Mouse (Mus musculus): ENCODE measurements around the gene Sesn1. TPM values are rescaled to one million over a fixed set of nuclear protein-coding genes. Genes with fewer than 3 reads are reported as not detected.
"Not testable (repeated sequence)": the region's sequence is repeated elsewhere in the genome, so short reads cannot be mapped to it uniquely, and the experiment has no call there.

The Sesn1 gene
- total RNA-seq (2022), result 10 to 100 TPM; 12.7 to 32.8 (median 20.0) TPM

DNA sequence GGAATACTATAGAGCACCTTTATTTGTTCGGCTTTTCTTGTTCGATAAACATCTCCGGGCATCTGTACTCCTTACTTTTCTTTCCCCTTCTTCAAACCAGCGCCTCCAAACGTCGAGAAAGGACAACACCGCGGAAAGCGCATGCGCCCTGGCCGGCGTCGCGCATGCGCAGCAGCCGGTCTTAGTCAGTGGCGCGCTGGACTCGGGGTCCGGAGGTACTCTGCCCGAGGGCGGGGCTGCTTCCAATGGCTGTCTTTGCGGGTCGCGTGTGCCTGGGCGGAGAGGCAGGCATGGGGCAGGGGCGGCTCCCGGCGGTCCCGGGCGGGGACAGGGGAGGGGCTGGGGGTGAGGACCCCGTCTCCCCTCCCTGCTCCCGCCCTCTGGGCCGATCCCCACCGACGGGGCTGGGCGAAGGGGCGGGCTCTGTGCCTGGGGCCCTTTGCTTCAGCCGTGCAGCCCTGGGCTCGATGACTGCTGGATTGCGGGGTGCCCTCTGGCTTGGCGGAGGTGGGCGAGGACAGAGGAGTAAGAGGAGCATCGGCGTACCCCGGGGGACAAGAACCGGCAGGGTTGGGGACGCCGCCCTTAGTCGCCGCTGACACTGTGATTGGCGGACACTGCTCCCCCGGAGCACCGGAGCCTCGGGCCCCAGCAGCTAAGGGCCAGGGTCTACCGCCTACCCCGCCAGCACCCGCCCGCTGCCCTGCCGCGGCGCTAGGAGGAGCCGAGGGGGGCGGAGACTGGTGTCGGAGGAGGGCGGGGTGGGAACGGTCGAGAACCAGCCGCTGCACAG, at the start of gene Sesn1, which contains the start of gene Cep57l1:
Sesn1 (plus strand) TSS at position 165 of the 793 bp plus-strand sequence.
Cep57l1 (minus strand) TSS at position 101 of the 793 bp plus-strand sequence.
- peak; percentile 80 to 86 for DNase-seq (ENCODE audit: low spot score in 2 of 2)

- DNase-seq (ENCODE audit: low spot score in 2 of 2), result no peak
These were observed 48.9 kb upstream of the Sesn1 start for GRCm38 (mm10) chr10:41760866-41761265.

DNA sequence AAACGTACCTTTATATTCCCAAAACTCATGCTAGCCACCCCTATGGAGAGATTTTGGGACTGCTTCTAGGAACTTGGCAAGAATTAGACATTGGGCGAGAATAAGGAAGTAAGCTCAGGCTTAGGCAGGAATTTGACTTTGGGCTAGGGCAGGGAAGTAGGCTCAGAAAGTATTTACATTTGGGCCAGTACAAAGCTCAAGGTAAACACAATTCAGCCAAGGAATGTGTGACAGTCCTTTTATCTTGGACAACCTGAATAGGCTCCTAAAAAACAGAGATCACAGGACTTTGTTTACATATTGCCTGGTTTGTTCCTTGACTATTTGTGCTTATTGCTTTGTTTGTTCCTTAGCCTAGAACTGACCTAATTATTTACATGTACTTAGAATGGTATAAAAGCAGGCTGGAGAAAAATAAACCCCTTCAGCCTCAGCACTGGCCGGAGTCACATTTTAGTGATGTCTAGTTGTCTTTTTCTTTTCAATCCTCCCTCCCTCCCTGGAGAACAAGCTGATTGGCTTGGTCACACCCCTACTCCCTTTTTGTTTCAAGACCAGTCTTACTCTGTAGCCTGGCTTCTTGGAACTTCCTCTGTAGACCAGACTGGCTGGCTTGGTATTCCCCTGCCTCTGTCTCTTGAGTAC, 45.9 kb upstream of the Sesn1 start:
- no peak for DNase-seq (ENCODE audit: low spot score in 2 of 2)

GRCm38 (mm10) chr10:41765586-41765985, 44.1 kb upstream of the Sesn1 start:
- no peak for DNase-seq (ENCODE audit: low spot score in 2 of 2)

DNA sequence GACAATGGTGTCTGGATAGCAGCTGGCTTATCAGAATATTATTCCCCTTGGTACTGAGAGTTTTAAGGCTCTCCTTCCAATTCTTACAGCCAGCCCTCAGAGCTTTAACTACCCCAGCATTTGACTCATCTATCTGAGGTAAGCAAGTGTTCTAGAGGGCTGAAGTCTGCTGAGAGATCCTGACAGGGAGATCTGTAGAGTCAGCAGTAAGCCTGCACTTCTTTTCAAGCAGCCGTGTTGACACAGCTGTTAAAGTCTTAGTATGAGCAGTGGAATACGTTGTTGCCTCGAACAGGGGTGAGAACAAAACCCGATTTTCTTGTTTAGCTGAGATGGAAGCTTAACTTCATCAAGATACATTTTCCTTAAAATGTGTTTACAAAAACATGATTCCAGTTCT, 43.5 kb upstream of the Sesn1 start:
- no peak for DNase-seq (ENCODE audit: low spot score in 2 of 2)

GRCm38 (mm10) chr10:41767254-41767653, 42.5 kb upstream of the Sesn1 start:
- no peak for DNase-seq (ENCODE audit: low spot score in 2 of 2)

DNA sequence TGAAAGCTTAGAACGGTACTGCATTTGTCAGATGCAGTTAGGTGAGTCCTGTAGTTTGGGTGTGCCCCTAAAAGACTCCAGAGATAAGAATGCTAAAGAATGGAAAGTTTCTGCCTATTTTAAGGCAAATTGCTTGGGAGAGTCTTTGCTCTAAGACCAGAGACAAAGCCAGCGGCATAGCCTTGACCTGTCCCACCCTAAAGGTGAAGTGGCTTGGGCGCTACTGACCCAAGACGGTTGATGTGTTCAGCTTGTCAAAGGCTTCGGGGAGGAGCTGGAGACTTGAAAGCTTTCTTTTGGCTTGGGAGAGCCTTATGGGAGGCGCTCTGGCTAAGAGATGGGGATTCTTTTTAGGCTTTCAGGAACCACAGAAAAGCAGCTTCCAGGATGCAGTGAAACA, 17.4 kb upstream of the Sesn1 start:
- DNase-seq (ENCODE audit: low spot score in 2 of 2), result no peak

GRCm38 (mm10) chr10:41797253-41797652, 12.5 kb upstream of the Sesn1 start:
- no peak for DNase-seq (ENCODE audit: low spot score in 2 of 2)

GRCm38 (mm10) chr10:41803467-41803866, 6.3 kb upstream of the Sesn1 start:
- DNase-seq (ENCODE audit: low spot score in 2 of 2), result no peak

GRCm38 (mm10) chr10:41804711-41805110, 5.0 kb upstream of the Sesn1 start:
- no peak for DNase-seq (ENCODE audit: low spot score in 2 of 2)

GRCm38 (mm10) chr10:41805729-41806355, 3.9 kb upstream of the Sesn1 start:
- no peak for DNase-seq (ENCODE audit: low spot score in 2 of 2)

GRCm38 (mm10) chr10:41809080-41809770, 510 bp upstream of the Sesn1 start:
- DNase-seq (ENCODE audit: low spot score in 2 of 2), result peak; percentile 71 to 72

GRCm38 (mm10) chr10:41810564-41811455, 1.1 kb downstream of the Sesn1 start:
- DNase-seq (ENCODE audit: low spot score in 2 of 2), result no peak

GRCm38 (mm10) chr10:41812566-41812965, 2.8 kb downstream of the Sesn1 start:
- DNase-seq (ENCODE audit: low spot score in 2 of 2), result no peak

DNA sequence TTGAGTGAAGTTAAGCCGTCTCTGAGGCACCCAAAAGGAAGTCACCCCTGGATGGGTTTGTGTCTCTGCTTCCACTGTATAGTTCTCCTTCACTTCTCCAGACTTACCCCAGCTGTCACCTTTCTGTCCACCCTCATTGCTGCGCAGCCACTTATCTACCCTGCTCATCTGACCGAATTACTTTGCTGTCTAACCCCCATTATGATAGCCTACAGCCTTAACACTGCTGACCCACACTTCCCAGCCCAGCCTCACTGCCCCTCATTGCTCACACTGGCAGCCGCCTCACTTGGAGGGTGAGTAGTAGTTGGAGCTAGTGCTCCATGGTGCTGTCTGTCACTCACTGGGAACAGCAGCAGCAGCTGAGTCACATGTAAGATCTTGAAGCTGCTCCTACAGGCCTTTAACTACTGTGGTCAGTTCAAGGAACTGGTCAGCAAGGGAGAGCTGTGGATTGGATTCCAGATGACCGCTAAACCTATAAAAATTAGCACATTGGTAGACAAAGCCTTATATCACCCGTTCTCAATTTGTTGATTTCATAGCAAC, 4.6 kb downstream of the Sesn1 start:
- DNase-seq (ENCODE audit: low spot score in 2 of 2), result no peak

DNA sequence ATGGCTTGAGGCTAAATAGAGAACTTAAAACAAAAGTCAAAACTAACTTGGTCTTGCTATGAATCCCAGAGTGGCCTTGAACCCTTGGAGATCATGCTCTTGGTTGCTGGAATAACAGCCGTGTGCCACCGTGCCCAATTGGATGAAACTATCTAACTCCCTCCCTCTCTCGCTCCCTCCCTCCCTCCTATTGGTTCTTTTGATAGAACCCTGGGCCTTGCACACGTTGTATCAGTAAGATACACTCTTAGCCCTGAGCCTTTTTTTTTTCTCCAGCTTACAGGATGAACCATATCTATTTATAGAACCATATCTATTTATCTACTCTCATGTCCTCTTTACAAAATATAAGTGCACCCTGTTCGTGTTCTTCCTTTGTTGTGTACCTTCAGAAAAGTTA, 6.8 kb downstream of the Sesn1 start:
- no peak for DNase-seq (ENCODE audit: low spot score in 2 of 2)

- DNase-seq (ENCODE audit: low spot score in 2 of 2), result no peak
These were observed 8.4 kb downstream of the Sesn1 start for GRCm38 (mm10) chr10:41818036-41818732.

DNA sequence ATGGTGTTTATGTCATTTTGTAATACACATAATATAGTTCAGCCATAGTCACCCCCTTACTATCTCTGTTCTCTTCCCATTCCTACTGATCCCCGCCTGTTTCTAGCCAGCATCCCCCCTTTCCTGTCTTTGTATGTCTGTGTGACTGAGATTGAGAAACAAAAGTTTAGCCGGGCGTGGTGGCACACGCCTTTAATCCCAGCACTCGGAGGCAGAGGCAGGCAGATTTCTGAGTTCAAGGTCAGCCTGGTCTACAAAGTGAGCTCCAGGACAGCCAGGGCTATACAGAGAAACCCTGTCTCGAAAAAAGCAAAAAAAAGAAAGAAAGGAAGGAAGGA, 9.0 kb downstream of the Sesn1 start:
- DNase-seq (ENCODE audit: low spot score in 2 of 2), result not testable (repeated sequence)

DNA sequence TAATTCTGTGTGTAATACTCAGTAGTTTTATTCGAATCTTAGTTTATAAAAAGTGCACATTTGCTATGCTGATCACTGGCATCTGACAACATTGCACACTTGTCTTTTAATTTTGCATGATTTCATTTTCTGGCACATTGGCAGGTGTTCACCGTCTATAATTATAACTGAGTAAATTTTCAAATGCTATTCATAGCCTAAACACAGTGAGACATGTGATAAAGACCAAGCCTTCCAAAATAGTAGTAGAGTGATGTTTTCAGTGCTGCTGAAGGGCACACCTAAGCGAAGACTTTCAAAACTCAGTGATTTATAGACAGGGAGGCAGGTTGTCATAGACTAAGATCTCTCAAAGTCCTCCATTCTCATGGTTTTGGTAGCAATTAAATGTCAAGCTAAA, 9.6 kb downstream of the Sesn1 start:
- DNase-seq (ENCODE audit: low spot score in 2 of 2), result no peak

- DNase-seq (ENCODE audit: low spot score in 2 of 2), result no peak
These were observed 10.7 kb downstream of the Sesn1 start for GRCm38 (mm10) chr10:41820401-41820800.

Measured in gastrocnemius, adult 8-10 months (tissue).